Mouse (Mus musculus): ENCODE results near the gene Colgalt1. TPM values are rescaled to one million over a fixed set of nuclear protein-coding genes. Genes with fewer than 3 reads are reported as not detected.

The Colgalt1 gene
- total and polyA plus RNA-seq, 3 experiments, result 72.0 to 85.3 (median 73.7) TPM

- Histone ChIP-seq H3K27ac (ENCODE audit: insufficient read depth, low read depth) (no peak overlapping the region), H3K4me2 (ENCODE audit: insufficient read depth, low read depth, poor library complexity, severe bottlenecking) (no peak overlapping the region), H3K4me3 (replicated peaks in 1 of 3; ENCODE audit: low read depth in 2 of 3, low read length in 2 of 3, poor library complexity in 1 of 3) (no peak overlapping the region), H3K27me3 (replicated peaks) (no peaks in the 10 kb centered on the region), H3K4me1 (ENCODE audit: control insufficient read depth in 1 of 2, insufficient read depth in 2 of 2) (no peaks in the 10 kb centered on the region), H3K9me3 (replicated peaks; ENCODE audit: low read length) (no peaks in the 10 kb centered on the region), H3K9ac (ENCODE audit: insufficient read depth, low read depth) (no peak overlapping the region), H3K79me2 (replicated peaks; ENCODE audit: control insufficient read depth, extremely low read depth, insufficient read depth, poor library complexity, severe bottlenecking) (no peaks in the 10 kb centered on the region), H3K36me3 (replicated peaks in 1 of 2; ENCODE audit: control insufficient read depth in 1 of 2, insufficient read depth in 1 of 2, low read length in 1 of 2) (no peaks in the 10 kb centered on the region)
- TF ChIP-seq RAD21 (IDR thresholded peaks at IDR 0.05; ENCODE audit: low read depth, low read length) (no peak), ZKSCAN1 (IDR thresholded peaks at IDR 0.05; ENCODE audit: borderline replicate concordance, low read depth, low read length) (no peak), USF1 (IDR thresholded peaks at IDR 0.05; ENCODE audit: low read depth, low read length) (no peak), TCF12 (IDR thresholded peaks at IDR 0.05; ENCODE audit: low read depth, low read length) (no peak), ZC3H11A (IDR thresholded peaks at IDR 0.05; ENCODE audit: low read depth, low read length) (no peak), KAT2A (IDR thresholded peaks at IDR 0.05; ENCODE audit: insufficient replicate concordance, low read length) (no peak), UBTF (IDR thresholded peaks at IDR 0.05; ENCODE audit: low read depth, low read length) (no peak), MAX (IDR thresholded peaks at IDR 0.05; ENCODE audit: low read length) (no peak), SMC3 (IDR thresholded peaks at IDR 0.05; ENCODE audit: low read depth, low read length) (no peak), JUND (conservative IDR thresholded peaks at IDR 0.05; ENCODE audit: low read depth, low read length) (no peak), GABPA (IDR thresholded peaks at IDR 0.05; ENCODE audit: insufficient replicate concordance, low read depth, low read length) (no peak), SIN3A (IDR thresholded peaks at IDR 0.05; ENCODE audit: low read length) (no peak), BHLHE40 (IDR thresholded peaks at IDR 0.05; ENCODE audit: low read depth, low read length) (no peak), RCOR1 (conservative IDR thresholded peaks at IDR 0.05; ENCODE audit: low read depth, low read length) (no peak), PAX5 (IDR thresholded peaks at IDR 0.05; ENCODE audit: low read length) (no peak), POLR2A (IDR thresholded peaks at IDR 0.05; ENCODE audit: low read depth, low read length) (no peak), ZNF384 (IDR thresholded peaks at IDR 0.05; ENCODE audit: low read depth, low read length) (no peak), CTCF (conservative IDR thresholded peaks at IDR 0.05 in 1 of 2, IDR thresholded peaks at IDR 0.05 in 1 of 2; ENCODE audit: low read depth in 2 of 2, low read length in 2 of 2) (no peak), NELFE (IDR thresholded peaks at IDR 0.05; ENCODE audit: low read depth, low read length) (no peak), CHD2 (IDR thresholded peaks at IDR 0.05; ENCODE audit: low read length) (no peak)
- in situ Hi-C loops (cut with MboI; ENCODE audit: low pct_ligation_motif_present, low pct_unique_long_range_greater_than_20kb, low sequenced_read_pairs) (no loop called here), dilution Hi-C loops (cut with MboI; ENCODE audit: extremely low pct_ligation_motif_present, extremely low pct_unique_long_range_greater_than_20kb, low sequenced_read_pairs) (no loop called here)
- no peak for DNase-seq (ENCODE audit: extremely low read depth)
These were observed 34.7 kb downstream of the Colgalt1 start for GRCm38 (mm10) chr8:71645510-71645909.

- Histone ChIP-seq H3K27ac (ENCODE audit: insufficient read depth, low read depth) (no peak overlapping the region), H3K4me3 (replicated peaks in 1 of 3; ENCODE audit: low read depth in 2 of 3, low read length in 2 of 3, poor library complexity in 1 of 3) (no peak overlapping the region), H3K4me2 (ENCODE audit: insufficient read depth, low read depth, poor library complexity, severe bottlenecking) (no peak overlapping the region), H3K36me3 (replicated peaks in 1 of 2; ENCODE audit: control insufficient read depth in 1 of 2, insufficient read depth in 1 of 2, low read length in 1 of 2) (no peaks in the 10 kb centered on the region), H3K9ac (ENCODE audit: insufficient read depth, low read depth) (no peak overlapping the region), H3K4me1 (ENCODE audit: control insufficient read depth in 1 of 2, insufficient read depth in 2 of 2) (no peaks in the 10 kb centered on the region), H3K79me2 (replicated peaks; ENCODE audit: control insufficient read depth, extremely low read depth, insufficient read depth, poor library complexity, severe bottlenecking) (no peaks in the 10 kb centered on the region), H3K9me3 (replicated peaks; ENCODE audit: low read length) (no peaks in the 10 kb centered on the region), H3K27me3 (replicated peaks) (no peaks in the 10 kb centered on the region)
- no peak for DNase-seq (ENCODE audit: extremely low read depth)
- dilution Hi-C loops (cut with MboI; ENCODE audit: extremely low pct_ligation_motif_present, extremely low pct_unique_long_range_greater_than_20kb, low sequenced_read_pairs) (no loop called here), in situ Hi-C loops (cut with MboI; ENCODE audit: low pct_ligation_motif_present, low pct_unique_long_range_greater_than_20kb, low sequenced_read_pairs) (no loop called here)
- no peak for TF ChIP-seq ETS1 (conservative IDR thresholded peaks at IDR 0.05; ENCODE audit: low read depth, low read length)
- no peak for TF ChIP-seq NELFE (IDR thresholded peaks at IDR 0.05; ENCODE audit: low read depth, low read length)
- TF ChIP-seq JUN (IDR thresholded peaks at IDR 0.05; ENCODE audit: insufficient read depth, low read depth, low read length), result no peak
- no peak for TF ChIP-seq ELF1 (IDR thresholded peaks at IDR 0.05; ENCODE audit: low read depth, low read length)
- no peak for TF ChIP-seq KAT2A (IDR thresholded peaks at IDR 0.05; ENCODE audit: insufficient replicate concordance, low read length)
- no peak for TF ChIP-seq USF2 (conservative IDR thresholded peaks at IDR 0.05; ENCODE audit: low read depth, low read length)
- TF ChIP-seq POLR2A (IDR thresholded peaks at IDR 0.05; ENCODE audit: low read depth, low read length), result no peak
- TF ChIP-seq PAX5 (IDR thresholded peaks at IDR 0.05; ENCODE audit: low read length), result no peak
- TF ChIP-seq MEF2A (IDR thresholded peaks at IDR 0.05; ENCODE audit: borderline replicate concordance, low read depth, low read length), result no peak
- no peak for TF ChIP-seq ZNF384 (IDR thresholded peaks at IDR 0.05; ENCODE audit: low read depth, low read length)
- no peak for TF ChIP-seq MAFK (IDR thresholded peaks at IDR 0.05; ENCODE audit: insufficient replicate concordance, low read length)
- TF ChIP-seq TBP (conservative IDR thresholded peaks at IDR 0.05; ENCODE audit: low read depth, low read length), result no peak
- TF ChIP-seq BHLHE40 (IDR thresholded peaks at IDR 0.05; ENCODE audit: low read depth, low read length), result no peak
- TF ChIP-seq GABPA (IDR thresholded peaks at IDR 0.05; ENCODE audit: insufficient replicate concordance, low read depth, low read length), result no peak
These were observed 43.8 kb downstream of the Colgalt1 start for GRCm38 (mm10) chr8:71654600-71654999.

Data from CH12.LX (cell line).